Mouse (Mus musculus) adrenal gland, postnatal 14 days (tissue): ENCODE results near the gene Anxa4. TPM values are rescaled to one million over a fixed set of nuclear protein-coding genes. Genes with fewer than 3 reads are reported as not detected.

Experiments
- total RNA-seq: library from RNA; stranded (reverse); gene quantifications from 2 replicates; pipeline ENCODE4 v1.2.3, GENCODE M21; 2021

Gene Anxa4
- total RNA-seq, 1 experiment from 2014 or later = 55.5 TPM

Other genes with a start within 250 kb of the Anxa4 start
- gene Asprv1, start 165.4 kb downstream of the Anxa4 start, total RNA-seq = 0.41 TPM in 1 of 2 replicates, not detected in the other
- 11.0 and 12.3 TPM in 2 replicates for gene Mxd1, start 124.4 kb downstream of the Anxa4 start, total RNA-seq
- gene Snrnp27, start 109.1 kb downstream of the Anxa4 start, total RNA-seq = 65.4 and 68.1 TPM in 2 replicates
- gene Gmcl1, start 60.2 kb downstream of the Anxa4 start, total RNA-seq = 13.7 and 16.2 TPM in 2 replicates
- gene Aak1, start 55.9 kb upstream of the Anxa4 start, total RNA-seq = 81.9 and 88.8 TPM in 2 replicates
- 92.4 and 97.3 TPM in 2 replicates for gene Nfu1, start 215.7 kb upstream of the Anxa4 start, total RNA-seq
- 36.9 and 42.1 TPM in 2 replicates for gene Gfpt1, start 249.3 kb upstream of the Anxa4 start, total RNA-seq